Mouse (Mus musculus) erythroid progenitor cell, adult 5-6 weeks (primary cell): ENCODE measurements around the gene Vma21. TPM values are rescaled to one million over a fixed set of nuclear protein-coding genes. Genes with fewer than 3 reads are reported as not detected.

Experiments
- ATAC-seq: replicated peaks from 2 replicates; pipeline ENCODE4 v1.8.0; 2016; ENCODE audit warnings: moderate number of reproducible peaks, mild to moderate bottlenecking, moderate TSS enrichment, inconsistent platforms; ENCODE audit not compliant: poor library complexity, low FRiP score, severe bottlenecking
- total RNA-seq, 2 experiments: library from RNA; stranded (forward) in 1 of 2; stranded (reverse) in 1 of 2; fragments of 150-400 nt in 1 of 2; fragments of 186-747, 209-891 nt in 1 of 2; gene quantifications; 2 replicates each; pipeline versions ENCODE4 v1.2.3 to v1.2.4; 2015 to 2017; ENCODE audit warnings: low replicate concordance in 2 of 2

Vma21 gene
- 18.0 and 20.9 TPM in 2 replicates for total RNA-seq (2015; ENCODE audit: low replicate concordance)
- total RNA-seq (2017; ENCODE audit: low replicate concordance), result 1.7 and 5.6 TPM in 2 replicates

- ATAC-seq, result peak; percentile 47
These were observed at the start of gene Vma21 for GRCm38 (mm10) chrX:71815631-71816345. Gene Vma21, plus strand, starts transcription at chrX:71815924.

GRCm38 (mm10) chrX:71767909-71768308 is 47.8 kb upstream of the Vma21 start:
- ATAC-seq, result no peak

DNA sequence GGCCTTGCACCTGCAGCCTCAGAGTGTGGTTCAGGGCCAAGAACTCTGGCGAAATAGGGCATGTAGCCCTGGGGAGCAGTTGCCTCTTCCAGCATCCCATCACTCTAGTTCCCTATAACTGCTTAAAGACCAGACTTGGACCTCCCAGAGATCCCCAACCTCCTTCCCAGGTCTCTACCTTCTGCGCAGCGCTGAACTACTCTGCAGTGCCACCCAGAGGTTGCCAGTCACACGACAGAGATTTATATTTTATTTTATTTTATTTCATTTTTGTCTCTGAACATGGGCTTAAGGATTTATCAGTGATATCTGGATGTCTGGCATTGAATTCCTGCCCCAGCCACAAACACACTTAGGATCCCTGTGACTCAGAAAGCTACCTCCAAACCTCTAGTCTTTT is 24.6 kb upstream of the Vma21 start:
- no peak for ATAC-seq

DNA sequence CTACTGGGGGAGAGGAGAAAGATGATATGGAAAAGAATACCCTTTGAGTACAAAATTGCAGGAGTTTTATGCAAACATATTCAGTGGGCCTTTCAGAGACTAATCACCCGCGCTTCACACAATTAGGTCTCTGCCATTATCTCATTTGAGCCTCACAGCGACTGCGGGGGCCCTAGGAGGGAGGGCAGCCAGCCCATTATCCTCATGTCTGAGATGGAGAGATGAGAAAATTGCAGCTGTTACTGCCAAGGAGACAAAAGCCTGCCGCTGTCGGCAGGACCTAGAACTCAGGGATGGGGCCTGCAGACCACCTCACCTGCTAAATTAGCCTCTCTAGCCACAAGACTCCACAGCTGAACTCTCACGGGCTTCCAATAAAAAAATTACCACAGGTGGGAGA is 18.0 kb upstream of the Vma21 start:
- no peak for ATAC-seq

- ATAC-seq, result no peak
These were observed 16.8 kb upstream of the Vma21 start for GRCm38 (mm10) chrX:71798883-71799282.

DNA sequence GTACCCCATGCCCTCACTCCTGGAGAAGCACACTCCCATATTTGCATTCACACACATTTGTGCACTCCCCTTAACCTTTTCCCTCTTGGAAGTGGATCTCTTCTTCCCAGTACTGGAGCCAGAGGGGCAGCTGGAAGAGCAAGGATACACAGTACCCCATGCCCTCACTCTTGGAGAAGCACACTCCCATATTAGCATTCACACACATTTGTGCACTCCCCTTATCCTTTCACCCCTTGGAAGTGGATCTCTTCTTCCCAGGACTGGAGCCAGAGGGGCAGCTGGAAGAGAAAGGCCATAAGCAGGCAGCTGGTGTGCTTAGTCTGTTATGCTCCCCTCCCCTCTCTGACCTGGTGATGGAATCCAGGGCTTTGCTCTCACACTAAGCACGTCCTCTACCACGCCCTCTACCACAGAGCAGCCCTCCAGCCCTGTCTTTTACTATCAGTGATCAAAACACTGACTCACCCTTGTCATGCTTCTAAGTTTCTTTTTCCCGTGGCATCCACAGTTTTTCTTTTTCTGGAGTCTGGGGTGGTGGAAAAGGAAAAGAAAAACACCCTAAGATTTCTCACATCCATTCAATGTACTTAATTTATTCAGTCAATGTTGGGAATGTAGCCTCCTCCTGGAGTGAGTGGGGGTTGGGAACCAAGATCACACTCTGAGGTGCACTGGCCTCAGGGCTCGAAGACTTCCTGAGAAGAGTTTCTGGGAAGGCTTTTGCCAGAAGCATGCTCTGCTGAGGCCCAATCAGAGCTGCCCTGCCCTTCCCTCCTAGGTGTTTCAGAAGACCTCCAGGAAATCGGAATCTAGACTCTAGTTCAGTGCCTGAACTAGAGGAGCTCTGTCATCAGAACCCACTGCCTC is 3.5 kb upstream of the Vma21 start:
- ATAC-seq, result no peak

- peak; percentile 93 for ATAC-seq
These were observed 705 bp downstream of the Vma21 start for GRCm38 (mm10) chrX:71816401-71816857.

DNA sequence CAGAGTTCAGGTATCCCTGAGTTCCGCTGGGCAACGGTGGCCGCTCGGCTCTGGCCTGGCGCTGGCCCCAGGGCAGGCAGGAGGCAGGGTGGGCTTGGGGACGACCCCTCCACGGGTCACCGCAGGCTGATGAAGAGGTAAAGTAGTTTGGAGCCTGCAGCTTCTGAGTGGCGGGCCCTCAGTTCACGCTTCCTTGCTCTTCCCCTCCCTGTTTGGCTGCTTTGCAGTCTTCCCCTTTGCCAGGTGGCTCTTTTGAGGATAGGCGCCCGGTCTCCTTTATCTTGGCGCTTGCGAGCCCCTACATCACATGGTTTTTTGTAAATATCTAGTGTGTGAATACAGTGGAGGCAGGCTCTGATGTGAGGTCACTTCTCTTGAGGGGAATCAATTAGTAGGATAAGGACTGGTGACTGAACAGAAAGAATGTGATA is 1.2 kb downstream of the Vma21 start:
- peak; percentile 35; the same call in 1 of the 2 replicates for ATAC-seq

- no peak for ATAC-seq
These were observed 23.2 kb downstream of the Vma21 start for GRCm38 (mm10) chrX:71838911-71839310.

GRCm38 (mm10) chrX:71846696-71847095 is 31.0 kb downstream of the Vma21 start:
- ATAC-seq, result no peak

GRCm38 (mm10) chrX:71853798-71854197 is 38.1 kb downstream of the Vma21 start:
- ATAC-seq, result no peak

Other genes starting within 250 kb of the Vma21 start
- 1.1 TPM in 1 of 2 replicates, not detected in the other for gene Gpr50, start 152.3 kb upstream of the Vma21 start, total RNA-seq (2015; ENCODE audit: low replicate concordance)
- not detected in 2 replicates for gene Gpr50, start 152.3 kb upstream of the Vma21 start, total RNA-seq (2017; ENCODE audit: low replicate concordance)
- not detected in 2 replicates for gene Gm1141, start 105.1 kb downstream of the Vma21 start, total RNA-seq (2015; ENCODE audit: low replicate concordance)
- not detected in 2 replicates for gene Gm1141, start 105.1 kb downstream of the Vma21 start, total RNA-seq (2017; ENCODE audit: low replicate concordance)
- not detected in 2 replicates for gene Prrg3, start 146.7 kb downstream of the Vma21 start, total RNA-seq (2015; ENCODE audit: low replicate concordance)
- gene Prrg3, start 146.7 kb downstream of the Vma21 start, total RNA-seq (2017; ENCODE audit: low replicate concordance), result not detected in 2 replicates
- not detected in 2 replicates for gene Fate1, start 157.1 kb downstream of the Vma21 start, total RNA-seq (2015; ENCODE audit: low replicate concordance)
- gene Fate1, start 157.1 kb downstream of the Vma21 start, total RNA-seq (2017; ENCODE audit: low replicate concordance), result not detected in 2 replicates
- not detected in 2 replicates for gene Cnga2, start 175.9 kb downstream of the Vma21 start, total RNA-seq (2015; ENCODE audit: low replicate concordance)
- not detected in 2 replicates for gene Cnga2, start 175.9 kb downstream of the Vma21 start, total RNA-seq (2017; ENCODE audit: low replicate concordance)